Comparison of ENCODE assay signal across 15 mouse cellular contexts in the genomic region with DNA sequence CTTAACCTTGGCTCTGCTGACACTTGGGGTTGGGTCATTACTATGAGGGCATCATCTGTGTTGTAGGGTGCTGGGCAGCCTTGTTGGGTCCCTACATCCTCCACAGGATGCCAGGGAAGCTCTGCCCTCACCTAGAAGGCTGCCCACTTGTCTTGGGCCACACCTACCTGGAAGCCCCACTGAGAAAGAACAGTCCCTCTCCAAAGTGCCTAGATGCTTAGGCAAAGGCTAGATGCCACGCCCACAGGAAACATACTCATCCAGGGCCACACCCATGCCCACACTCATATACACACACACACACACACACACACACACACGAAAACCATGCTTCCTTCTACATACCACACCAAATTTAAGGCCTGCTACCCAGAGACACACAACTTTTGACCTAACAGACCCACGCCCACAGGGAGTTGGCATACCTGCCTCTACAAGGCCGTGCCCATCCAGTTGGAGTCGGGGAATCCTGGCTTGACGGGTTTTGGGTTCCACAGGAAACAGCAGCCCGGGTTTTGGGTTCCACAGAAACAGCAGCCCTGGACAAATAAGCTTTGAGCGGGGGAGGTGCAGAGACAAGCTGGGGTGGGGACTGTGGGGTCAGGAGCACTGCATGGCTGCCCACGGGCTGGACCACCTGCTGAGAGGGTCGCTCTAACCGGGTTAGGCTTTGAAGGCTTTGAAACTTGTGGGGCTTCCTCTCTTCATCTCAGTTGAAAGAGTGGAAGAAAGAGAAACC. TPM values are rescaled to one million over a fixed set of nuclear protein-coding genes. Genes with fewer than 3 reads are reported as not detected.
DNase-seq lines count a peak whose midpoint lies in the region; ATAC-seq and TF ChIP-seq lines count a peak whose summit lies in the region.
"Had no signal": no experiment of that assay in that cellular context is flagged by ENCODE, and none has a peak within 500 bp of the region (broad histone marks: within the 10 kb centered on the region; RNA-seq: fewer than 3 reads in every experiment).

No protein-coding gene starts in this region.

- no peak overlapping the region for H3K4me3 ChIP-seq in forebrain, embryonic 10.5 days
- no peak overlapping the region for H3K4me3 ChIP-seq in forebrain, embryonic 15.5 days
- no peak overlapping the region for H3K4me3 ChIP-seq in neural tube, embryonic 15.5 days (replicated peaks)
- H3K4me3 ChIP-seq in cerebellum, adult 2 months (replicated peaks; ENCODE audit: insufficient read depth, low read depth, low read length) = no peak overlapping the region
- H3K4me3 ChIP-seq: hindbrain, embryonic 13.5 days had no signal

- H3K4me1 ChIP-seq in forebrain, embryonic 10.5 days = peaks cover 18% of the 10 kb centered on the region
- H3K4me1 ChIP-seq in forebrain, embryonic 15.5 days = peaks cover 7% of the 10 kb centered on the region
- peaks cover 1% of the 10 kb centered on the region for H3K4me1 ChIP-seq in neural tube, embryonic 15.5 days
- H3K4me1 ChIP-seq in cerebellum, adult 2 months (ENCODE audit: control insufficient read depth, insufficient read depth, low read length) = no peaks in the 10 kb centered on the region

- no peak overlapping the region for H3K27ac ChIP-seq in forebrain, embryonic 10.5 days
- H3K27ac ChIP-seq in forebrain, embryonic 15.5 days (replicated peaks) = no peak overlapping the region
- H3K27ac ChIP-seq in neural tube, embryonic 15.5 days (replicated peaks) = no peak overlapping the region
- no peak overlapping the region for H3K27ac ChIP-seq in cerebellum, adult 2 months (ENCODE audit: insufficient read depth, low read length)
- H3K27ac ChIP-seq: hindbrain, embryonic 13.5 days had no signal

- no peak for ATAC-seq in forebrain, embryonic 15.5 days (replicated peaks)
- ATAC-seq in neural tube, embryonic 15.5 days (ENCODE audit: low FRiP score) = no peak
- ATAC-seq in granulocyte monocyte progenitor cell, adult 5-6 weeks (replicated peaks; ENCODE audit: poor library complexity, severe bottlenecking) = peak; percentile 62

- H3K4me2 ChIP-seq in forebrain, embryonic 15.5 days (replicated peaks) = no peak overlapping the region
- H3K4me2 ChIP-seq in neural tube, embryonic 15.5 days = no peak overlapping the region
- H3K4me2 ChIP-seq: heart, embryonic 11.5 days; hindbrain, embryonic 13.5 days had no signal

- H3K9me3 ChIP-seq in forebrain, embryonic 10.5 days = no peaks in the 10 kb centered on the region
- no peaks in the 10 kb centered on the region for H3K9me3 ChIP-seq in forebrain, embryonic 15.5 days
- no peaks in the 10 kb centered on the region for H3K9me3 ChIP-seq in neural tube, embryonic 15.5 days (replicated peaks)
- H3K9me3 ChIP-seq: hindbrain, embryonic 13.5 days had no signal

- TF ChIP-seq CTCF in cerebellum, adult 2 months (IDR thresholded peaks at IDR 0.05; ENCODE audit: borderline replicate concordance, insufficient read depth, low read depth, low read length) = no peak

- peaks cover 35% of the 10 kb centered on the region for H3K36me3 ChIP-seq in forebrain, embryonic 10.5 days (replicated peaks)
- peaks cover 3% of the 10 kb centered on the region; the same call in 1 of the 2 replicates for H3K36me3 ChIP-seq in forebrain, embryonic 15.5 days
- no peaks in the 10 kb centered on the region for H3K36me3 ChIP-seq in neural tube, embryonic 15.5 days
- H3K36me3 ChIP-seq: hindbrain, embryonic 13.5 days had no signal

- 52% methylated on average over 11 of the region's 11 CpGs for WGBS in forebrain, embryonic 10.5 days
- WGBS in forebrain, embryonic 15.5 days = 52% methylated on average over 11 of the region's 11 CpGs
- 55% methylated on average over 11 of the region's 11 CpGs for WGBS in neural tube, embryonic 15.5 days
- WGBS in cerebellum, adult 2 months = 39% methylated on average over 11 of the region's 11 CpGs

- DNase-seq in forebrain, embryonic 10.5 days (ENCODE audit: extremely low spot score, low spot score) = peak; percentile 23
- peak; percentile 17 for DNase-seq in neural tube, embryonic 10.5 days (ENCODE audit: extremely low spot score, low spot score)
- DNase-seq in thymus, postnatal 4 days = peak; percentile 57
- DNase-seq in cerebellum, adult 2 months = no peak
- DNase-seq in right cerebral cortex, postnatal 36 days (ENCODE audit: low spot score in 2 of 2) = no peak
- DNase-seq: adrenal gland, postnatal 25 days; B cell, adult 2 months; kidney, postnatal 14 days; lung, postnatal 4 days had no signal

- no peak overlapping the region for H3K9ac ChIP-seq in forebrain, embryonic 15.5 days (replicated peaks)
- no peak overlapping the region for H3K9ac ChIP-seq in neural tube, embryonic 15.5 days (replicated peaks)
- H3K9ac ChIP-seq: hindbrain, embryonic 13.5 days had no signal

- TF ChIP-seq POLR2A in cerebellum, adult 2 months (IDR thresholded peaks at IDR 0.05; ENCODE audit: borderline replicate concordance, insufficient read depth, low read length) = no peak

- no peaks in the 10 kb centered on the region for H3K27me3 ChIP-seq in forebrain, embryonic 10.5 days (ENCODE audit: poor library complexity, severe bottlenecking)
- no peaks in the 10 kb centered on the region for H3K27me3 ChIP-seq in forebrain, embryonic 15.5 days
- no peaks in the 10 kb centered on the region for H3K27me3 ChIP-seq in neural tube, embryonic 15.5 days (replicated peaks)
- H3K27me3 ChIP-seq in cerebellum, adult 2 months (ENCODE audit: control insufficient read depth, insufficient read depth, low read length) = no peaks in the 10 kb centered on the region; the same call in 1 of the 2 replicates
- H3K27me3 ChIP-seq: hindbrain, embryonic 13.5 days had no signal

RNA-seq across cellular contexts. Expression of a gene that starts 5.9 kb away (rescaled TPM):
- polyA plus RNA-seq in forebrain, embryonic 10.5 days (2016; fragmentation: Nextera tagmentation; extraction: Ambion mirVana) = 47.3 and 51.2 TPM in 2 replicates
- 17.2 and 18.3 TPM in 2 replicates for polyA plus RNA-seq in forebrain, embryonic 15.5 days (2015; fragmentation: Nextera tagmentation; extraction: Ambion mirVana)
- polyA plus RNA-seq in neural tube, embryonic 15.5 days (2015; fragmentation: Nextera tagmentation; extraction: Ambion mirVana) = 7.0 and 16.4 TPM in 2 replicates
- 11.1 and 11.7 TPM in 2 replicates for total RNA-seq in granulocyte monocyte progenitor cell, adult 5-6 weeks (2014; fragmentation: Nextera tagmentation)
- total RNA-seq in granulocyte monocyte progenitor cell, adult 5-6 weeks (2017) = 11.3 and 12.4 TPM in 2 replicates
- polyA plus RNA-seq in cerebellum, adult 2 months (2012; rRNA removed) = 0.43 and 0.44 TPM in 2 replicates
- total RNA-seq: gastrocnemius, adult 18-20 months had no signal

RNA-seq across cellular contexts. Expression of a gene that starts 15.0 kb away (rescaled TPM):
- polyA plus RNA-seq in forebrain, embryonic 10.5 days (2016; fragmentation: Nextera tagmentation; extraction: Ambion mirVana) = 106 and 108 TPM in 2 replicates
- 102 and 108 TPM in 2 replicates for polyA plus RNA-seq in forebrain, embryonic 15.5 days (2015; fragmentation: Nextera tagmentation; extraction: Ambion mirVana)
- 96.0 and 96.1 TPM in 2 replicates for polyA plus RNA-seq in neural tube, embryonic 15.5 days (2015; fragmentation: Nextera tagmentation; extraction: Ambion mirVana)
- 70.0 and 84.9 TPM in 2 replicates for total RNA-seq in granulocyte monocyte progenitor cell, adult 5-6 weeks (2014; fragmentation: Nextera tagmentation)
- 98.5 and 101 TPM in 2 replicates for total RNA-seq in granulocyte monocyte progenitor cell, adult 5-6 weeks (2017)
- polyA plus RNA-seq in cerebellum, adult 2 months (2012; rRNA removed) = 163 and 179 TPM in 2 replicates

RNA-seq across cellular contexts. Expression of a gene that starts 16.1 kb away (rescaled TPM):
- polyA plus RNA-seq in forebrain, embryonic 10.5 days (2016; fragmentation: Nextera tagmentation; extraction: Ambion mirVana) = 5.8 and 5.9 TPM in 2 replicates
- polyA plus RNA-seq in forebrain, embryonic 15.5 days (2015; fragmentation: Nextera tagmentation; extraction: Ambion mirVana) = 5.5 and 6.0 TPM in 2 replicates
- 7.0 and 9.8 TPM in 2 replicates for polyA plus RNA-seq in neural tube, embryonic 15.5 days (2015; fragmentation: Nextera tagmentation; extraction: Ambion mirVana)
- total RNA-seq in granulocyte monocyte progenitor cell, adult 5-6 weeks (2014; fragmentation: Nextera tagmentation) = not detected in 2 replicates
- not detected in 2 replicates for total RNA-seq in granulocyte monocyte progenitor cell, adult 5-6 weeks (2017)
- 9.5 and 9.7 TPM in 2 replicates for polyA plus RNA-seq in cerebellum, adult 2 months (2012; rRNA removed)

RNA-seq across cellular contexts. Expression of a gene that starts 29.9 kb away (rescaled TPM):
- 47.8 and 49.0 TPM in 2 replicates for polyA plus RNA-seq in forebrain, embryonic 10.5 days (2016; fragmentation: Nextera tagmentation; extraction: Ambion mirVana)
- polyA plus RNA-seq in forebrain, embryonic 15.5 days (2015; fragmentation: Nextera tagmentation; extraction: Ambion mirVana) = 15.5 and 16.6 TPM in 2 replicates
- 28.6 and 34.9 TPM in 2 replicates for polyA plus RNA-seq in neural tube, embryonic 15.5 days (2015; fragmentation: Nextera tagmentation; extraction: Ambion mirVana)
- total RNA-seq in granulocyte monocyte progenitor cell, adult 5-6 weeks (2014; fragmentation: Nextera tagmentation) = 1.3 and 7.5 TPM in 2 replicates
- 3.3 and 4.1 TPM in 2 replicates for total RNA-seq in granulocyte monocyte progenitor cell, adult 5-6 weeks (2017)
- polyA plus RNA-seq in cerebellum, adult 2 months (2012; rRNA removed) = 53.0 and 59.8 TPM in 2 replicates

RNA-seq across cellular contexts. Expression of a gene that starts 40.6 kb away (rescaled TPM):
- 3.5 and 4.0 TPM in 2 replicates for polyA plus RNA-seq in forebrain, embryonic 10.5 days (2016; fragmentation: Nextera tagmentation; extraction: Ambion mirVana)
- polyA plus RNA-seq in forebrain, embryonic 15.5 days (2015; fragmentation: Nextera tagmentation; extraction: Ambion mirVana) = 7.3 and 8.0 TPM in 2 replicates
- 5.6 and 9.2 TPM in 2 replicates for polyA plus RNA-seq in neural tube, embryonic 15.5 days (2015; fragmentation: Nextera tagmentation; extraction: Ambion mirVana)
- total RNA-seq in granulocyte monocyte progenitor cell, adult 5-6 weeks (2014; fragmentation: Nextera tagmentation) = 8.8 and 12.4 TPM in 2 replicates
- total RNA-seq in granulocyte monocyte progenitor cell, adult 5-6 weeks (2017) = 8.9 TPM in 2 replicates
- polyA plus RNA-seq in cerebellum, adult 2 months (2012; rRNA removed) = 7.3 and 8.0 TPM in 2 replicates

Comparison
In these comparisons a context has a peak if more than half of its experiments do, and no peak if none do; other contexts are left out.
1. DNase-seq: peak in forebrain, embryonic 10.5 days (single experiment), neural tube, embryonic 10.5 days (single experiment) and thymus, postnatal 4 days (single experiment); none in cerebellum, adult 2 months (0 of 2) and right cerebral cortex, postnatal 36 days (0 of 2).